Comparison of ENCODE assay signal across 17 mouse cellular contexts in the genomic region with DNA sequence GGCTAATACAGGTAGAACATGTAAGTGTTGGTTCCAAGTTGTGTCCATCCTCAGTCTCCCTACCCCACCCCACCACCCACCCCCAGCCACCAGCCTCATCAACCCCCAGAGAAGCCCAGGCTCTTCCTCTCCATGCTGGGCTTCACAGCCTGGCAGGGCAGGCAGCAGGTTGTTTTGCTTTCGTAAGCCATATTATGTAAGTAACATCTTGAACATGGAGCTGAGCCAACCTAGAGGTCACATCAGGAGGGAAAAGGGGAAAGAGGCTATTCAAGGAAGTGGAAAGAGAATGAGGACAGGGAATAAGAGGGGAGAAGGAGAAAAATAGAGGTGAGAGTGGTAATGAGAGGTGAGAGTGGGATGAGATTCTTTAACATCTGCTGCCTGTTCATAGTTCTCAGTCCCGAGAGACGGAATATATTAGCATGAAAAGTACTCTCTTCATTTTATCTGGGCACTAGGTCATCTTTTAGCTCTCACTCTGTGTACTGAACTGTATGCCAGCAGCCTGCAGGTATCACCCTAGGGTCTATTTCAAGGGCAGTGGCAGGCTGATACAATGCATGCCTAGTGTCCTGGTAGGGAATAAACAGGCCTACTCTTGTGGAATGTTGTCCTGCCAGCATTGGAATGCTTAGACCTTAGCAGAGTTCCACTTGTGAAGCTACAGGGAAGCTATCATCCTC. TPM values are rescaled to one million over a fixed set of nuclear protein-coding genes. Genes with fewer than 3 reads are reported as not detected.
DNase-seq lines count a peak whose midpoint lies in the region; ATAC-seq and TF ChIP-seq lines count a peak whose summit lies in the region.
"Had no signal": no experiment of that assay in that cellular context is flagged by ENCODE, and none has a peak within 500 bp of the region (broad histone marks: within the 10 kb centered on the region; RNA-seq: fewer than 3 reads in every experiment).

No protein-coding gene starts in this region.

- DNase-seq in embryonic facial prominence, embryonic 10.5 days (ENCODE audit: low spot score): no peak
- DNase-seq in liver, postnatal 0 days: no peak
- no peak for DNase-seq in liver
- peak; percentile 16 for DNase-seq in heart, postnatal 4 days
- DNase-seq in skeletal muscle tissue, adult 2 months (ENCODE audit: low read depth, low spot score): peak; percentile 79
- DNase-seq in testis, postnatal 10 days (ENCODE audit: low spot score): no peak
- DNase-seq: adrenal gland, postnatal 14 days; gastrocnemius, postnatal 25 days had no signal

- H3K4me2 ChIP-seq in embryonic facial prominence, embryonic 13.5 days: no peak overlapping the region
- H3K4me2 ChIP-seq in liver, postnatal 0 days (ENCODE audit: low read depth, low read length): no peak overlapping the region
- H3K4me2 ChIP-seq in hindbrain, embryonic 16.5 days (ENCODE audit: low read length): no peak overlapping the region
- H3K4me2 ChIP-seq: forebrain, embryonic 15.5 days had no signal

- H3K27me3 ChIP-seq in embryonic facial prominence, embryonic 13.5 days: no peaks in the 10 kb centered on the region
- H3K27me3 ChIP-seq in embryonic facial prominence, embryonic 10.5 days (replicated peaks; ENCODE audit: low read depth, poor library complexity, severe bottlenecking): no peaks in the 10 kb centered on the region
- no peaks in the 10 kb centered on the region for H3K27me3 ChIP-seq in liver, postnatal 0 days (ENCODE audit: insufficient read depth, low read length)
- no peaks in the 10 kb centered on the region for H3K27me3 ChIP-seq in hindbrain, embryonic 16.5 days (replicated peaks; ENCODE audit: control insufficient read depth, insufficient read depth, low read length)
- H3K27me3 ChIP-seq: forebrain, embryonic 15.5 days had no signal

- no peak overlapping the region for H3K27ac ChIP-seq in embryonic facial prominence, embryonic 13.5 days
- no peak overlapping the region for H3K27ac ChIP-seq in embryonic facial prominence, embryonic 10.5 days (replicated peaks)
- 0 out of 2 replicates have a peak overlapping the region, but pooled peaks have one; percentile 23 for H3K27ac ChIP-seq in liver, postnatal 0 days (ENCODE audit: low read depth)
- H3K27ac ChIP-seq in hindbrain, embryonic 16.5 days (ENCODE audit: low read depth, low read length): no peak overlapping the region
- H3K27ac ChIP-seq: forebrain, embryonic 15.5 days; layer of hippocampus, adult 2 months; liver, embryonic 14.5 days had no signal

- H3K4me3 ChIP-seq in embryonic facial prominence, embryonic 13.5 days: no peak overlapping the region
- no peak overlapping the region for H3K4me3 ChIP-seq in embryonic facial prominence, embryonic 10.5 days
- H3K4me3 ChIP-seq in liver, postnatal 0 days (ENCODE audit: low read depth, low read length): no peak overlapping the region
- H3K4me3 ChIP-seq in hindbrain, embryonic 16.5 days (ENCODE audit: low read length): no peak overlapping the region
- H3K4me3 ChIP-seq: forebrain, embryonic 15.5 days; layer of hippocampus, adult 2 months had no signal

- WGBS in embryonic facial prominence, embryonic 13.5 days: 76% methylated on average over 3 of the region's 3 CpGs
- WGBS in embryonic facial prominence, embryonic 10.5 days: 91% methylated on average over 3 of the region's 3 CpGs
- WGBS in liver, postnatal 0 days (ENCODE audit: insufficient replicate concordance): 63% methylated on average over 3 of the region's 3 CpGs
- 72% methylated on average over 3 of the region's 3 CpGs for WGBS in hindbrain, embryonic 16.5 days

- no peak for TF ChIP-seq CTCF in liver, postnatal 0 days (IDR thresholded peaks at IDR 0.05; ENCODE audit: low read depth)

- no peak overlapping the region for H3K9ac ChIP-seq in embryonic facial prominence, embryonic 13.5 days
- H3K9ac ChIP-seq in liver, postnatal 0 days (replicated peaks): no peak overlapping the region
- H3K9ac ChIP-seq in hindbrain, embryonic 16.5 days (ENCODE audit: low read depth, low read length): no peak overlapping the region
- H3K9ac ChIP-seq: forebrain, embryonic 15.5 days; liver, embryonic 14.5 days had no signal

- H3K9me3 ChIP-seq in embryonic facial prominence, embryonic 13.5 days: no peaks in the 10 kb centered on the region
- H3K9me3 ChIP-seq in embryonic facial prominence, embryonic 10.5 days: no peaks in the 10 kb centered on the region
- no peaks in the 10 kb centered on the region for H3K9me3 ChIP-seq in liver, postnatal 0 days (ENCODE audit: low read length)
- H3K9me3 ChIP-seq in hindbrain, embryonic 16.5 days (ENCODE audit: control insufficient read depth, low read length): no peaks in the 10 kb centered on the region
- H3K9me3 ChIP-seq: forebrain, embryonic 15.5 days had no signal

- H3K36me3 ChIP-seq in embryonic facial prominence, embryonic 13.5 days: no peaks in the 10 kb centered on the region
- H3K36me3 ChIP-seq in embryonic facial prominence, embryonic 10.5 days (replicated peaks): no peaks in the 10 kb centered on the region
- no peaks in the 10 kb centered on the region for H3K36me3 ChIP-seq in liver, postnatal 0 days (replicated peaks; ENCODE audit: insufficient read depth, low read length)
- no peaks in the 10 kb centered on the region for H3K36me3 ChIP-seq in hindbrain, embryonic 16.5 days (ENCODE audit: control insufficient read depth, insufficient read depth, low read length)
- H3K36me3 ChIP-seq: forebrain, embryonic 15.5 days had no signal

- 0 out of 2 replicates have a peak, but pooled peaks cover 6% of the 10 kb centered on the region for H3K4me1 ChIP-seq in embryonic facial prominence, embryonic 13.5 days
- peaks cover 9% of the 10 kb centered on the region for H3K4me1 ChIP-seq in embryonic facial prominence, embryonic 10.5 days
- peaks cover 3% of the 10 kb centered on the region for H3K4me1 ChIP-seq in liver, postnatal 0 days (ENCODE audit: insufficient read depth)
- H3K4me1 ChIP-seq in hindbrain, embryonic 16.5 days (ENCODE audit: control insufficient read depth, insufficient read depth, low read depth, low read length): no peaks in the 10 kb centered on the region; the same call in 1 of the 2 replicates
- H3K4me1 ChIP-seq: forebrain, embryonic 15.5 days had no signal

- 0 out of 2 replicates have a peak, but pooled peaks have one; percentile 32 for ATAC-seq in embryonic facial prominence, embryonic 13.5 days (ENCODE audit: insufficient number of reproducible peaks, insufficient read depth, low FRiP score, low TSS enrichment, low read depth)
- peak; percentile 67 for ATAC-seq in liver, postnatal 0 days
- no peak for ATAC-seq in hindbrain, embryonic 16.5 days
- ATAC-seq: forebrain, embryonic 15.5 days had no signal

- TF ChIP-seq EP300 in liver, postnatal 0 days (IDR thresholded peaks at IDR 0.05; ENCODE audit: low read depth): no peak

RNA-seq across cellular contexts. Expression of a gene that starts 18.6 kb away (rescaled TPM):
- 1.2 and 1.3 TPM in 2 replicates for polyA plus RNA-seq in embryonic facial prominence, embryonic 13.5 days (2015; fragmentation: Nextera tagmentation; extraction: Ambion mirVana)
- 0.45 and 0.50 TPM in 2 replicates for polyA plus RNA-seq in embryonic facial prominence, embryonic 10.5 days (2016; fragmentation: Nextera tagmentation; extraction: Ambion mirVana)
- polyA plus RNA-seq in liver, postnatal 0 days (2015; fragmentation: Nextera tagmentation; extraction: Ambion mirVana): 0.53 and 0.88 TPM in 2 replicates
- under 1 TPM; 0.16 to 0.26 TPM for total RNA-seq in heart, postnatal 4 days (2021)
- 1.4 and 1.5 TPM in 2 replicates for polyA plus RNA-seq in hindbrain, embryonic 16.5 days (2015; fragmentation: Nextera tagmentation; extraction: Ambion mirVana)

RNA-seq across cellular contexts. Expression of a gene that starts 18.9 kb away (rescaled TPM):
- 103 and 114 TPM in 2 replicates for polyA plus RNA-seq in embryonic facial prominence, embryonic 13.5 days (2015; fragmentation: Nextera tagmentation; extraction: Ambion mirVana)
- polyA plus RNA-seq in embryonic facial prominence, embryonic 10.5 days (2016; fragmentation: Nextera tagmentation; extraction: Ambion mirVana): 120 and 129 TPM in 2 replicates
- 305 and 310 TPM in 2 replicates for polyA plus RNA-seq in liver, postnatal 0 days (2015; fragmentation: Nextera tagmentation; extraction: Ambion mirVana)
- 100 to 1,000 TPM; 126 to 138 TPM for total RNA-seq in heart, postnatal 4 days (2021)
- 217 and 248 TPM in 2 replicates for polyA plus RNA-seq in hindbrain, embryonic 16.5 days (2015; fragmentation: Nextera tagmentation; extraction: Ambion mirVana)

RNA-seq across cellular contexts. Expression of a gene that starts 27.1 kb away (rescaled TPM):
- polyA plus RNA-seq in embryonic facial prominence, embryonic 13.5 days (2015; fragmentation: Nextera tagmentation; extraction: Ambion mirVana): not detected in 2 replicates
- not detected in 2 replicates for polyA plus RNA-seq in embryonic facial prominence, embryonic 10.5 days (2016; fragmentation: Nextera tagmentation; extraction: Ambion mirVana)
- not detected in 2 replicates for polyA plus RNA-seq in liver, postnatal 0 days (2015; fragmentation: Nextera tagmentation; extraction: Ambion mirVana)
- total RNA-seq in heart, postnatal 4 days (2021): not detected
- polyA plus RNA-seq in hindbrain, embryonic 16.5 days (2015; fragmentation: Nextera tagmentation; extraction: Ambion mirVana): not detected in 2 replicates
- total RNA-seq: adrenal gland, postnatal 14 days; common myeloid progenitor, adult 5-6 weeks; gastrocnemius, postnatal 25 days; layer of hippocampus, adult 2 months; left cerebral cortex, postnatal 10 days had no signal
- polyA plus RNA-seq: forebrain, embryonic 15.5 days; liver, embryonic 14.5 days; small intestine, adult 2 months; stomach, embryonic 16.5 days had no signal

RNA-seq across cellular contexts. Expression of a gene that starts 44.5 kb away (rescaled TPM):
- polyA plus RNA-seq in embryonic facial prominence, embryonic 13.5 days (2015; fragmentation: Nextera tagmentation; extraction: Ambion mirVana): 0.30 and 0.54 TPM in 2 replicates
- 0.74 and 0.96 TPM in 2 replicates for polyA plus RNA-seq in embryonic facial prominence, embryonic 10.5 days (2016; fragmentation: Nextera tagmentation; extraction: Ambion mirVana)
- 0.05 TPM in 2 replicates for polyA plus RNA-seq in liver, postnatal 0 days (2015; fragmentation: Nextera tagmentation; extraction: Ambion mirVana)
- total RNA-seq in heart, postnatal 4 days (2021): not detected
- 0.26 and 0.41 TPM in 2 replicates for polyA plus RNA-seq in hindbrain, embryonic 16.5 days (2015; fragmentation: Nextera tagmentation; extraction: Ambion mirVana)
- total RNA-seq: adrenal gland, postnatal 14 days; common myeloid progenitor, adult 5-6 weeks; gastrocnemius, postnatal 25 days; layer of hippocampus, adult 2 months; left cerebral cortex, postnatal 10 days had no signal
- polyA plus RNA-seq: small intestine, adult 2 months had no signal

Comparison
In these comparisons a context has a peak if more than half of its experiments do, and no peak if none do; other contexts are left out.
1. DNase-seq: peak in heart, postnatal 4 days (single experiment) and skeletal muscle tissue, adult 2 months (single experiment); none in embryonic facial prominence, embryonic 10.5 days (single experiment), liver, postnatal 0 days (single experiment), liver (single experiment) and testis, postnatal 10 days (single experiment).